Mouse (Mus musculus): ENCODE measurements around the gene Acot8.

The Acot8 gene

GRCm38 (mm10) chr2:164757841-164758240, 46.8 kb downstream of the Acot8 start:
- in situ Hi-C loops (cut with MboI, MseI), result no loop called here

- in situ Hi-C loops (cut with MboI, MseI), result no loop called here
Observed at GRCm38 (mm10) chr2:164754800-164755199, 49.9 kb downstream of the Acot8 start.

DNA sequence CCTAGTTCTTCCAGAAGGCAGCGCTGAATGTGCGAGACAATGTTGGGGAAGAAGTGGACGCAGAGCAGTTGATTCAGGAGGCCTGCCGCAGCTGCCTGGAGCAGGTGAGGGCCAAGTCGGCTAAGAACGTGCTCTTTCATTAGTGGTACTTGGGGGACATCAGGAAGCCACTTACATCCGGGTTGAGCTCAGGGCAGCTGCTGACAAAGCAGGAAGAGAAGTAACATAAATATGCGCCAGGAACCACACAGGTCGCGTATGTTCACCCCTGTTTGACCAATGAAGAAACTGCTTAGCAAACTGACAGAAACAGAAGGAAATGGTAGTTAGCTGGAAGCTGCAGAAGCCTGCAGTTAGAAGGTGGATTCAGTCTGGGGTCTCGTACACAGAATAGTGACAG, 50.6 kb downstream of the Acot8 start:
- in situ Hi-C loops (cut with MboI, MseI), result no loop called here

DNA sequence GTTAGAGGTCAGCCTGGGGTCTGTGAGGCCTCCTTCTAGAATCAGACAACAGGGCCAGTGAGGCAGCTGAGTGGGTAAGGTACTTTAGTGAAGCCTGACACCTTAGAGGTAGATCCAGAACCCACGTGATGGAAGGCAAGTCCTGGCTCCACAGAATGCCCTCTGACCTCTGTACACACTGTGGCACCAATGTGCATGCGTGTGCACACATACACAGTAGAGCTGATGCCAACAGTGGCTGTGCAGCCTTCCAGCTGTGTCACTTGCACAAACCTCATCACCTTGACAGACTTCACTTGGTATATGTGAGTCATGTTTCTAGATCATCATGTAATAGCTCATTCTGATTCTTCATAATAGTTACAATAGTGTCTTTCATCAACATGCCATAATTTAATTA, 52.2 kb downstream of the Acot8 start:
- in situ Hi-C loops (cut with MboI, MseI), result no loop called here

- in situ Hi-C loops (cut with MboI, MseI), result no loop called here
Observed at GRCm38 (mm10) chr2:164748991-164749390, 55.7 kb downstream of the Acot8 start.

- in situ Hi-C loops (cut with MboI, MseI), result no loop called here
Observed at GRCm38 (mm10) chr2:164748191-164748590, 56.5 kb downstream of the Acot8 start.

- in situ Hi-C loops (cut with MboI, MseI), result no loop called here
Observed at GRCm38 (mm10) chr2:164746693-164747092, 58.0 kb downstream of the Acot8 start.

DNA sequence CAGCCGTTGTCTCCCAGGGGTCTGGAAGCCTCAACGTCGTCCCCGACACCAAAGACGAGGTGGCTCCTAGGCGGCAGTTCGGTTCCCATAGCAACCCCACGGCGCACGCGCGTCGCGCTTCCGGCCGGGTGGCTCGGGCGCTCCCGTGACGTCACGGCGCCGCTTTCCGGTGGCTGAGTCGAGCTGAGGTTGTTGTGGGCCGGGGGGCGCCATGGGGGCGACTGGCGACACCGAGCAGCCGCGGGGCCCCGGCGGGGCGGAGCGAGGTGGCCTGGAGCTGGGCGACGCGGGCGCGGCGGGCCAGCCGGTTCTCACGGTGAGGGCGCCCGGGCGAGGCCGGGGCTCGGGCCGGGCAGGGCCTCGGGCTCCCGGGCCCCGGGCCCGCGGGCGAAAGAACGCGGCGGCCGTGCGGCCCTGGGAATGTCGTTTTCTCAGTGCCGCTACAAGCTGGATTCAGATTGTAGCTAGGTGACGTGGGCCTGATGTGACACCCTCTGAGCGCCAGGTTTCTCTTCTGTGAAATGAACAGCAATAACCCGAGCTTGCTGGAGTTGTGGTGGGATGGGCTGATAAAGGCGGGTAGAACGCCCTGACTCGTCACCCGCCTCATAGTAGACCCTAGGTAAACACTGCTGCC, 58.7 kb downstream of the Acot8 start, which contains the start of the genes Wfdc3 and Dnttip1:
Gene Wfdc3 (minus strand): TSS at position 89 of the 637 bp plus-strand sequence.
Gene Dnttip1 (plus strand): TSS at position 141 of the 637 bp plus-strand sequence.
- in situ Hi-C loops (cut with MboI, MseI), result no loop called here

- in situ Hi-C loops (cut with MboI, MseI), result no loop called here
Observed at GRCm38 (mm10) chr2:164744987-164745386, 59.7 kb downstream of the Acot8 start.

Measured in T-helper 1 cell (primary cell).